Mouse (Mus musculus) heart, embryonic 11.5 days (tissue): Measurements from ENCODE around the gene Chst3. TPM values are rescaled to one million over a fixed set of nuclear protein-coding genes. Genes with fewer than 3 reads are reported as not detected.
"Not testable (repeated sequence)": the region's sequence is repeated elsewhere in the genome, so short reads cannot be mapped to it uniquely, and the experiment has no call there.

Experiments used
- ATAC-seq: fragments of 200-750 bp; cut with Nextera tagmentation; replicated peaks from 2 replicates; pipeline ENCODE4 v1.8.0; 2017; ENCODE audit warnings: moderate library complexity; ENCODE audit not compliant: insufficient number of reproducible peaks, low FRiP score, low TSS enrichment
- H3K27ac ChIP-seq: fragments of 300-500 bp; sonication (generic); 2 replicates; pipeline ENCODE4 v1.5.1; 2014; ENCODE audit warnings: mild to moderate bottlenecking, low read depth, low read length
- H3K27me3 ChIP-seq: fragments of 300-500 bp; sonication (generic); 2 replicates; pipeline ENCODE4 v1.6.1; 2014; ENCODE audit warnings: mild to moderate bottlenecking, low read length, mixed read lengths; ENCODE audit not compliant: control insufficient read depth, insufficient read depth
- H3K36me3 ChIP-seq: fragments of 300-500 bp; sonication (generic); 2 replicates; pipeline ENCODE4 v1.6.1; 2014; ENCODE audit warnings: mild to moderate bottlenecking, low read length, moderate library complexity, mixed read lengths; ENCODE audit not compliant: control insufficient read depth, insufficient read depth
- H3K4me1 ChIP-seq: fragments of 300-500 bp; sonication (generic); 2 replicates; pipeline ENCODE4 v1.6.1; 2014; ENCODE audit warnings: low read length; ENCODE audit not compliant: control insufficient read depth, insufficient read depth
- H3K4me2 ChIP-seq: fragments of 300-500 bp; sonication (generic); 2 replicates; pipeline ENCODE4 v1.6.1; 2014; ENCODE audit warnings: mild to moderate bottlenecking, moderate library complexity
- H3K4me3 ChIP-seq: fragments of 300-500 bp; sonication (generic); 2 replicates; pipeline ENCODE4 v1.5.1; 2014; ENCODE audit warnings: low read depth, low read length
- H3K9ac ChIP-seq: fragments of 300-500 bp; sonication (generic); 2 replicates; pipeline ENCODE4 v1.6.1; 2014; ENCODE audit warnings: mild to moderate bottlenecking, low read depth, low read length, moderate library complexity
- H3K9me3 ChIP-seq: fragments of 300-500 bp; sonication (generic); replicated peaks from 2 replicates; pipeline ENCODE4 v1.6.1; 2016; ENCODE audit warnings: low read length; ENCODE audit not compliant: control insufficient read depth
- WGBS: fragments of 180-500 bp; shearing (Covaris S2); extraction: QIAGEN DNeasy Blood & Tissue Kit; methylation state at CpG from one replicate; pipeline ENCODE4 v1.1.7; 2014; ENCODE audit not compliant: insufficient replicate concordance; 5-methylcytosine and 5-hydroxymethylcytosine counted together
- microRNA-seq: library from miRNA; unstranded; fragments of <30 nt; microRNA quantifications from one replicate; pipeline ENCODE4, GENCODE M21; 2016; ENCODE audit warnings: borderline number of aligned reads
- polyA plus RNA-seq: library from polyadenylated mRNA; unstranded; fragments of >200 nt; fragmentation: Nextera tagmentation; extraction: Ambion mirVana; gene quantifications from 2 replicates; pipeline ENCODE4 v1.2.1, GENCODE M21; 2014

Gene Chst3
- polyA plus RNA-seq, 1 experiment from 2014 or later, result 0.57 TPM

DNA sequence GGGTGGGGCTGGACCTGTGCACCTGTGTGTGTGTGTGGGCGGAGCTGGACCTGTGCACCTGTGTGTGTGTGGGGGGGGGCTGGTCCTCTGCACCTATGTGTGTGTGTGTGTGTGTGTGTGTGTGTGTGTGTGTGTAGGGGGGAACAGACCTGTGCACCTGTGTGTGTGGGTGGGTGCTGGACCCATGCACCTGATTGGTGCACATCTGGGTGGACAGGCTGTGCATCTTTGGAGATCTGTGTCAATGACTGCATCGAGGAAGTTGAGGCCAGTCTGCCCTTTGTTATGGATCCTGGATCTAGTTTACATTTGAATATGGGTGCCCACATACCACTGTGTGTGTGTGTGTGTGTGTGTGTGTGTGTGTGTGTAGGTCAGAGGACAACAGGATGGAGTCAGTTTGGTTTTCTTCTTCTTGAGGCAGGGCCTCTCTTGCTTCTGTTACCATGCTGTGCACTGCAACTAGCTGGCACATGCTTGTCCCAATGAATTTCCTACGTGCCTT lies 77.4 kb downstream of the Chst3 start:
- Histone ChIP-seq H3K9ac (no peak overlapping the region), H3K9me3 (no peaks in the 10 kb centered on the region), H3K4me2 (no peak overlapping the region), H3K27ac (no peak overlapping the region), H3K36me3 (no peaks in the 10 kb centered on the region), H3K27me3 (peaks cover 2% of the 10 kb centered on the region; the same call in 1 of the 2 replicates), H3K4me1 (no peaks in the 10 kb centered on the region), H3K4me3 (no peak overlapping the region)
- ATAC-seq, result no peak
- 77% methylated on average over 3 of the region's 3 CpGs for WGBS

DNA sequence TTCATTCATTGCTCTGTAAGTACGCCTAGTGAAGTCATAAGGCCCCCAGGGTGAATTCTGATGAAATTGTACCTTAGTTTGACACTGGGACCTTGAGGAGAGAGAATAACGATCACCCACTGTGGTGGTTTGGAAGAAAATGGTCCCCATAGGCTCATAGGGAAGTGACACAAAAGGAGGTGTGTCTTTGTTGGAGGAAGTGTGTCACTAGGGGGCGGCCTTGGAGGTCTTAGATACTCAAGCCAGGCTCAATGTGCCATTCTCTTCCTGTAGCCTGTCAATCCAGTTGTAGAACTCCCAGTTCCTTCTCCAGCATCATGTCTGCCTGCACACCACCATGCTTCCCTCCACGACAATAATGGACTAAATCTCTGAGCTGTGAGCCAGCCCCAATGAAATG lies 78.3 kb downstream of the Chst3 start:
- Histone ChIP-seq H3K9ac (no peak overlapping the region), H3K4me2 (no peak overlapping the region), H3K4me3 (no peak overlapping the region), H3K27me3 (no peaks in the 10 kb centered on the region; the same call in 1 of the 2 replicates), H3K9me3 (no peaks in the 10 kb centered on the region), H3K36me3 (no peaks in the 10 kb centered on the region), H3K27ac (no peak overlapping the region), H3K4me1 (no peaks in the 10 kb centered on the region)
- ATAC-seq, result no peak
- WGBS, result 80% methylated on average over 4 of the region's 4 CpGs

DNA sequence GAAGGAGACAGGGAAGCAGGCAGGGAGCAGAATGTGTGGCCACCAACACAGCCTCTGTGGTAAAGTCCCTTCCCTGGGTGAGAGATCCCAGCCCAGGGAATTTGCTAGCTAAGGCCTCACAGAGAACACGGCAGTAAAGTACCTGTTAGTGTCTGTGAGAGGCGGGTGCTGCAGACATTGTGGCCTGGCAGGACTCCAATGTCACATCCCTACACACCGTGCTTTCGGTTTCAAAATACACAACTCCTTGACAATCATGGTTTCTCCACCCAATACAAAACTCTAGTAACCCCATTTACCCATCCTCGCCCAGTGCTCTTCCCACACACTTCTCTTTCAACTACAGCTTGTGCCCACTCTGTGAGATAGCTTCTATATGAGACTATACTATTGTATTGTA lies 80.4 kb downstream of the Chst3 start:
- no peaks in the 10 kb centered on the region for H3K36me3 ChIP-seq
- no peak overlapping the region for H3K9ac ChIP-seq
- peaks cover 6% of the 10 kb centered on the region for H3K4me1 ChIP-seq
- H3K27me3 ChIP-seq, result peaks cover 7% of the 10 kb centered on the region
- H3K4me3 ChIP-seq, result no peak overlapping the region
- H3K4me2 ChIP-seq, result no peak overlapping the region
- no peak for ATAC-seq
- no peak overlapping the region for H3K27ac ChIP-seq
- WGBS, result 87% methylated on average over 5 of the region's 5 CpGs
- no peaks in the 10 kb centered on the region for H3K9me3 ChIP-seq

GRCm38 (mm10) chr10:60136935-60137334 lies 82.1 kb downstream of the Chst3 start:
- no peak overlapping the region for H3K27ac ChIP-seq
- peaks cover 10% of the 10 kb centered on the region for H3K27me3 ChIP-seq
- H3K9me3 ChIP-seq, result no peaks in the 10 kb centered on the region
- no peak overlapping the region for H3K4me3 ChIP-seq
- H3K36me3 ChIP-seq, result no peaks in the 10 kb centered on the region
- no peak for ATAC-seq
- no peak overlapping the region for H3K4me2 ChIP-seq
- WGBS, result 75% methylated on average over 7 of the region's 7 CpGs
- peaks cover 8% of the 10 kb centered on the region for H3K4me1 ChIP-seq
- H3K9ac ChIP-seq, result no peak overlapping the region

- not testable (repeated sequence) for H3K4me2 ChIP-seq, H3K4me1 ChIP-seq, H3K36me3 ChIP-seq, ATAC-seq, H3K27me3 ChIP-seq, H3K9ac ChIP-seq, H3K4me3 ChIP-seq, H3K9me3 ChIP-seq, H3K27ac ChIP-seq
- 40% methylated on average over 1 of the region's 1 CpGs for WGBS
These were observed 83.0 kb downstream of the Chst3 start for GRCm38 (mm10) chr10:60136010-60136409.

DNA sequence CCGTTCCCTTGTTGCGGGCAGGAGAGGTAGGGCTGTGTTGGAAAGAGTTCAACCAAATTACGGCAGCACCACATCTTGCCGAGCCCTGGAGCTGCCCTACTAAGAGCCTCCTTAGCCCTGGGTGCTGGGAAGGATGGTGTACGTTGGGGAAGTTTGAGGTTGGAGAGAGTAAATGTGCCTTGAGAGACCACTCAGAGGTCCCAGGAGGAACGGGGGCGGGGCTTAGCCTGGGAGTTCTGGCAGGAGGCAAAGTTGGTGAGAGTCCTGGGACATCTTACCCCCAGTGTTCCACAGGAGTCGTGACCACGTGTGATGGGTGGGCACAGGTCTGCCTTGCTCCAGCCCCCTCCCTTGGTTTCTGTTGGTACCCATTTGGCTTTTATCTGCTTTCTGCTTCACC lies 84.9 kb downstream of the Chst3 start:
- no peak for ATAC-seq
- no peak overlapping the region for H3K4me2 ChIP-seq
- H3K4me3 ChIP-seq, result no peak overlapping the region
- WGBS, result 28% methylated on average over 9 of the region's 9 CpGs
- no peak overlapping the region for H3K9ac ChIP-seq
- no peaks in the 10 kb centered on the region for H3K9me3 ChIP-seq
- peaks cover 10% of the 10 kb centered on the region for H3K27me3 ChIP-seq
- peaks cover 8% of the 10 kb centered on the region for H3K4me1 ChIP-seq
- H3K27ac ChIP-seq, result no peak overlapping the region
- H3K36me3 ChIP-seq, result no peaks in the 10 kb centered on the region

GRCm38 (mm10) chr10:60133501-60133900 lies 85.6 kb downstream of the Chst3 start:
- no peaks in the 10 kb centered on the region for H3K9me3 ChIP-seq
- H3K9ac ChIP-seq, result no peak overlapping the region
- WGBS, result 23% methylated on average over 6 of the region's 6 CpGs
- no peaks in the 10 kb centered on the region for H3K36me3 ChIP-seq
- ATAC-seq, result no peak
- H3K4me3 ChIP-seq, result no peak overlapping the region
- no peak overlapping the region for H3K4me2 ChIP-seq
- H3K4me1 ChIP-seq, result peaks cover 8% of the 10 kb centered on the region
- no peak overlapping the region for H3K27ac ChIP-seq
- H3K27me3 ChIP-seq, result peaks cover 11% of the 10 kb centered on the region

Small RNAs within 50 kb of the gene (microRNA-seq; reads per million reads assigned to microRNA genes)
- not detected for gene Gm22117

Other genes with a start within 250 kb of the Chst3 start
- gene Ascc1, start 216.5 kb downstream of the Chst3 start, polyA plus RNA-seq, result 34.5 and 36.2 TPM in 2 replicates
- 70.6 and 84.1 TPM in 2 replicates for gene Anapc16, start 216.1 kb downstream of the Chst3 start, polyA plus RNA-seq
- 1.2 and 1.3 TPM in 2 replicates for gene Spock2, start 113.0 kb downstream of the Chst3 start, polyA plus RNA-seq
- gene Psap, start 58.4 kb upstream of the Chst3 start, polyA plus RNA-seq, result 68.5 and 78.1 TPM in 2 replicates
- 1.2 and 1.9 TPM in 2 replicates for gene Vsir, start 127.6 kb upstream of the Chst3 start, polyA plus RNA-seq
- 0.66 and 1.6 TPM in 2 replicates for gene Gm17455, start 180.5 kb upstream of the Chst3 start, polyA plus RNA-seq